Mouse (Mus musculus) neural tube, embryonic 15.5 days (tissue): Measurements from ENCODE around the gene Gatb. TPM values are rescaled to one million over a fixed set of nuclear protein-coding genes. Genes with fewer than 3 reads are reported as not detected.

Experiments
- ATAC-seq: fragments of 200-750 bp; cut with Nextera tagmentation; 2 replicates; pipeline ENCODE4 v1.8.0; 2017; ENCODE audit warnings: mild to moderate bottlenecking, moderate TSS enrichment, moderate library complexity; ENCODE audit not compliant: low FRiP score
- H3K27ac ChIP-seq: fragments of 300-500 bp; sonication (generic); replicated peaks from 2 replicates; pipeline ENCODE4 v1.5.1; 2015; ENCODE audit warnings: mild to moderate bottlenecking, inconsistent platforms
- H3K27me3 ChIP-seq: fragments of 300-500 bp; sonication (generic); replicated peaks from 2 replicates; pipeline ENCODE4 v1.6.1; 2015; ENCODE audit warnings: inconsistent platforms
- H3K36me3 ChIP-seq: fragments of 300-500 bp; sonication (generic); 2 replicates; pipeline ENCODE4 v1.6.1; 2015; ENCODE audit warnings: inconsistent platforms
- H3K4me1 ChIP-seq: fragments of 300-500 bp; sonication (generic); 2 replicates; pipeline ENCODE4 v1.6.1; 2015; ENCODE audit warnings: inconsistent platforms
- H3K4me2 ChIP-seq: fragments of 300-500 bp; sonication (generic); 2 replicates; pipeline ENCODE4 v1.6.1; 2015; ENCODE audit warnings: inconsistent platforms, mild to moderate bottlenecking, moderate library complexity
- H3K4me3 ChIP-seq: fragments of 300-500 bp; sonication (generic); replicated peaks from 2 replicates; pipeline ENCODE4 v1.5.1; 2015; ENCODE audit warnings: mild to moderate bottlenecking, inconsistent platforms
- H3K9ac ChIP-seq: fragments of 300-500 bp; sonication (generic); replicated peaks from 2 replicates; pipeline ENCODE4 v1.6.1; 2015; ENCODE audit warnings: mild to moderate bottlenecking, inconsistent platforms
- H3K9me3 ChIP-seq: fragments of 300-500 bp; sonication (generic); replicated peaks from 2 replicates; pipeline ENCODE4 v1.6.1; 2016; ENCODE audit warnings: inconsistent platforms
- WGBS: fragments of 180-500 bp; shearing (Covaris S2); methylation state at CpG from one replicate; pipeline ENCODE4 v1.1.7; 2015; ENCODE audit warnings: mixed read lengths; 5-methylcytosine and 5-hydroxymethylcytosine counted together
- polyA plus RNA-seq: library from polyadenylated mRNA; unstranded; fragments of >200 nt; fragmentation: Nextera tagmentation; extraction: Ambion mirVana; gene quantifications from 2 replicates; pipeline ENCODE4 v1.2.1, GENCODE M21; 2015

Gatb gene
- polyA plus RNA-seq, 1 experiment from 2014 or later, result 20.9 TPM

GRCm38 (mm10) chr3:85635591-85635990, 61.7 kb downstream of the Gatb start:
- Histone ChIP-seq H3K27me3 (no peaks in the 10 kb centered on the region), H3K9me3 (no peaks in the 10 kb centered on the region), H3K4me1 (no peaks in the 10 kb centered on the region), H3K4me3 (no peak overlapping the region), H3K36me3 (no peaks in the 10 kb centered on the region), H3K4me2 (no peak overlapping the region), H3K9ac (no peak overlapping the region), H3K27ac (no peak overlapping the region)
- 95% methylated on average over 2 of the region's 2 CpGs for WGBS
- ATAC-seq, result no peak

- H3K4me1 ChIP-seq, result no peaks in the 10 kb centered on the region
- no peaks in the 10 kb centered on the region for H3K9me3 ChIP-seq
- H3K4me2 ChIP-seq, result no peak overlapping the region
- no peaks in the 10 kb centered on the region for H3K27me3 ChIP-seq
- WGBS, result 99% methylated on average over 5 of the region's 5 CpGs
- no peak overlapping the region for H3K4me3 ChIP-seq
- no peak overlapping the region for H3K9ac ChIP-seq
- no peaks in the 10 kb centered on the region for H3K36me3 ChIP-seq
- no peak for ATAC-seq
- H3K27ac ChIP-seq, result no peak overlapping the region
These were observed 63.0 kb downstream of the Gatb start for GRCm38 (mm10) chr3:85636716-85637447.

GRCm38 (mm10) chr3:85641751-85642150, 67.8 kb downstream of the Gatb start:
- Histone ChIP-seq H3K27ac (no peak overlapping the region), H3K36me3 (no peaks in the 10 kb centered on the region), H3K9ac (no peak overlapping the region), H3K4me3 (no peak overlapping the region), H3K9me3 (no peaks in the 10 kb centered on the region), H3K27me3 (no peaks in the 10 kb centered on the region), H3K4me1 (no peaks in the 10 kb centered on the region), H3K4me2 (no peak overlapping the region)
- no peak for ATAC-seq
- WGBS, result 84% methylated on average over 3 of the region's 3 CpGs

GRCm38 (mm10) chr3:85644814-85645213, 70.9 kb downstream of the Gatb start:
- Histone ChIP-seq H3K36me3 (no peaks in the 10 kb centered on the region), H3K4me1 (no peaks in the 10 kb centered on the region), H3K4me3 (no peak overlapping the region), H3K9ac (no peak overlapping the region), H3K9me3 (no peaks in the 10 kb centered on the region), H3K27me3 (no peaks in the 10 kb centered on the region), H3K4me2 (no peak overlapping the region), H3K27ac (no peak overlapping the region)
- no peak for ATAC-seq
- WGBS, result 88% methylated on average over 3 of the region's 3 CpGs

GRCm38 (mm10) chr3:85645517-85646004, 71.6 kb downstream of the Gatb start:
- WGBS, result 74% methylated on average over 7 of the region's 7 CpGs
- no peak for ATAC-seq
- H3K4me3 ChIP-seq, result no peak overlapping the region
- H3K4me1 ChIP-seq, result no peaks in the 10 kb centered on the region
- H3K36me3 ChIP-seq, result no peaks in the 10 kb centered on the region
- no peaks in the 10 kb centered on the region for H3K27me3 ChIP-seq
- no peak overlapping the region for H3K9ac ChIP-seq
- H3K27ac ChIP-seq, result no peak overlapping the region
- H3K4me2 ChIP-seq, result no peak overlapping the region
- H3K9me3 ChIP-seq, result no peaks in the 10 kb centered on the region

- no peak overlapping the region for H3K4me2 ChIP-seq
- no peaks in the 10 kb centered on the region for H3K36me3 ChIP-seq
- no peak overlapping the region for H3K27ac ChIP-seq
- no peak overlapping the region for H3K9ac ChIP-seq
- H3K27me3 ChIP-seq, result no peaks in the 10 kb centered on the region
- 92% methylated on average over 4 of the region's 4 CpGs for WGBS
- no peak for ATAC-seq
- H3K4me3 ChIP-seq, result no peak overlapping the region
- peaks cover 9% of the 10 kb centered on the region for H3K4me1 ChIP-seq
- no peaks in the 10 kb centered on the region for H3K9me3 ChIP-seq
These were observed 75.3 kb downstream of the Gatb start for GRCm38 (mm10) chr3:85649176-85649575.

GRCm38 (mm10) chr3:85652727-85653665, 79.1 kb downstream of the Gatb start:
- no peak overlapping the region for H3K4me3 ChIP-seq
- H3K4me2 ChIP-seq, result no peak overlapping the region
- H3K9me3 ChIP-seq, result no peaks in the 10 kb centered on the region
- no peak for ATAC-seq
- H3K27me3 ChIP-seq, result no peaks in the 10 kb centered on the region
- no peaks in the 10 kb centered on the region for H3K36me3 ChIP-seq
- no peak overlapping the region for H3K9ac ChIP-seq
- H3K27ac ChIP-seq, result peak overlapping the region; percentile 18; the same call in 1 of the 2 replicates
- 77% methylated on average over 4 of the region's 4 CpGs for WGBS
- peaks cover 9% of the 10 kb centered on the region for H3K4me1 ChIP-seq

GRCm38 (mm10) chr3:85655538-85655937, 81.6 kb downstream of the Gatb start:
- Histone ChIP-seq H3K27ac (no peak overlapping the region), H3K36me3 (no peaks in the 10 kb centered on the region), H3K27me3 (no peaks in the 10 kb centered on the region), H3K9me3 (no peaks in the 10 kb centered on the region), H3K9ac (no peak overlapping the region), H3K4me3 (no peak overlapping the region), H3K4me1 (peaks cover 12% of the 10 kb centered on the region), H3K4me2 (no peak overlapping the region)
- 98% methylated on average over 3 of the region's 3 CpGs for WGBS
- no peak for ATAC-seq

- Histone ChIP-seq H3K36me3 (no peaks in the 10 kb centered on the region), H3K9ac (no peak overlapping the region), H3K4me3 (no peak overlapping the region), H3K9me3 (no peaks in the 10 kb centered on the region), H3K4me1 (peaks cover 11% of the 10 kb centered on the region; the same call in 1 of the 2 replicates), H3K4me2 (no peak overlapping the region), H3K27ac (no peak overlapping the region), H3K27me3 (no peaks in the 10 kb centered on the region)
- WGBS, result 82% methylated on average over 7 of the region's 7 CpGs
- ATAC-seq, result no peak
These were observed 85.8 kb downstream of the Gatb start for GRCm38 (mm10) chr3:85659681-85660080.

GRCm38 (mm10) chr3:85661926-85662813, 88.3 kb downstream of the Gatb start:
- Histone ChIP-seq H3K4me2 (no peak overlapping the region), H3K27me3 (no peaks in the 10 kb centered on the region), H3K4me3 (no peak overlapping the region), H3K9me3 (no peaks in the 10 kb centered on the region), H3K9ac (no peak overlapping the region), H3K36me3 (no peaks in the 10 kb centered on the region), H3K27ac (no peak overlapping the region), H3K4me1 (peaks cover 11% of the 10 kb centered on the region; the same call in 1 of the 2 replicates)
- WGBS, result 51% methylated on average over 10 of the region's 10 CpGs
- ATAC-seq, result no peak

GRCm38 (mm10) chr3:85663826-85664225, 89.9 kb downstream of the Gatb start:
- Histone ChIP-seq H3K4me1 (peaks cover 11% of the 10 kb centered on the region; the same call in 1 of the 2 replicates), H3K9me3 (no peaks in the 10 kb centered on the region), H3K9ac (no peak overlapping the region), H3K4me3 (no peak overlapping the region), H3K36me3 (no peaks in the 10 kb centered on the region), H3K27me3 (no peaks in the 10 kb centered on the region), H3K4me2 (no peak overlapping the region), H3K27ac (no peak overlapping the region)
- ATAC-seq, result no peak
- 76% methylated on average over 5 of the region's 5 CpGs for WGBS
